Mouse (Mus musculus) 416B (cell line): ENCODE measurements at regions not wholly inside any gene's neighbourhood (a gene's known extent, or its start where the extent isn't known, plus 50 kb on each side); places are given as distances from the start of the nearest gene placed in this dataset.

Experiments
- DNase-seq: peaks from one replicate; pipeline ENCODE4 v3.0.0; 2011; ENCODE audit warnings: low read depth

- DNase-seq, result peak; percentile 61
Observed at GRCm38 (mm10) chr2:57185151-57185550, 52.3 kb upstream of the Gpd2 start.

GRCm38 (mm10) chr2:57183108-57183507 is 54.3 kb upstream of the Gpd2 start:
- peak; percentile 39 for DNase-seq

- peak; percentile 95 for DNase-seq
Observed at GRCm38 (mm10) chr2:57181692-57182541, 55.5 kb upstream of the Gpd2 start.

DNA sequence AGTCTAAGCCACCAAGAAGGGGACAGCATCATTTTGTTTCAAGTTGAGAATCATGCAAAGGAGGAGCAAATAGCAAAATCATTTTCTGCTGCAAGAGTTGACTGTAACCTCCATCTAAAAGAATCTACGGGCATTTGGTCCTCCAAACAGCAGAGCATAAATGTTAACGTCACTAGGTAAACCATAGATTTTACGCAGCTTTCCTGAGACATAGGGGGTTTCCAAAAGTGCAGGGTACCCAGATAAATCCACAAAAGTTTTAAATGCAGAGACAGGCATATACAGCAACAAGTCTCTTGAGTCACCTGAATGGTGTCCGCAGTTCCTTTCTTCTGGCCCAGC is 56.1 kb upstream of the Gpd2 start:
- DNase-seq, result no peak

DNA sequence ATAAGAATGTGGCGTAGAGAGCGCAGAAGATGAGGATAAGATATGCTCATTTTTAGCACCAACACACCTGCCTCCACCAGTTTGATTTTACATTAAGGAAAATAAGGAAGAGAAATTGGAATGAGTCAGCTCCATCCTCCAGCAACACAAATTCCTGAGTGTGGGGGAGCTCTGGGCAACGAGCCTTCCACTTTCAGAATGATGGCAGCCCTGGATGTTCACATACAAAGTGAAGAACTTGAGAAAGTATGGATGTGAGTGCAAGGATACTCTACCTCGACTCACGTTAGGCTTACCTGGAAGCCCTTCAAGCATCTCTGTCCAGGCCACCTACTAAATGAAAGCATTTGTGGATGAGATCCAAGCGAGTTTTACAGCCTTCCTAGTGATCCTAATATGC is 54.3 kb upstream of the Nr4a2 start:
- DNase-seq, result no peak

DNA sequence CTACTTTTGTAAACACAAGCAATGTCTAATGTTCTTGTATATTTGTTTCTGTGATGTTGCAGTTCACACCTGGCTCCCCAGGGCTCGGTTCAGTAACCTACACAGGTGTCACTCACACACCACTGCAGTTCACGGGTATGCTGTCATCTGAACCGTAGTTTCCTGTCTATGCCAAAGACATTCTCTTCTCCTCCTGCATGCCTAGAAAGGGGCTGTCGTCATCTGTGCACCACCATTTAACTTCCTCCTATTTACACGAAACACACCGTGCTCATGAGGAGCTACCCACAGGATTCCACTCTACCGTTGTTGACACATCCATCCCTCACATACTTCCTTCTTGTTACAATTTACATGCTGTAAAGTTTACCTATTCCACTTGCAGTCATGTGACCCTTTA is 52.7 kb upstream of the Nr4a2 start:
- no peak for DNase-seq

DNA sequence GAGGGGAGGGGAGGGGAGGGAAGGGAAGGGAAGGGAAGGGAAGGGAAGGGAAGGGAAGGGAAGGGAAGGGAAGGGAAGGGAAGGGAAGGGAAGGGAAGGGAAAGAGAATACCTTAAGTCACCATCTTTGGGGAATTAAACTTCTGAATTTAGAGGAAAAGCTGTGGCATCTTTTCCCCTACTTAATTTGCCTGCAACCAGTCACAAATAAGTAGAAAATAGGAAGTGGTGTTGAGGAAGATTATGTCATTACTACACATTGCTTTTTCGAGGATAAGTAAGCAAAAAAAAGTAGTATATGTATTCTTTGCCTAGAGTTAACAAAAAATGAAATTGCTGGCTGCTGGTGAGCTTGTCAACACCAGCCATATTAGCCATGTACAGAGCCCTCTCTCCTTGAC is 51.4 kb upstream of the Nr4a2 start:
- no peak for DNase-seq
